Mouse (Mus musculus) neural tube, embryonic 15.5 days (tissue): ENCODE data around the gene Amh. TPM values are rescaled to one million over a fixed set of nuclear protein-coding genes. Genes with fewer than 3 reads are reported as not detected.

Experiments
- ATAC-seq: fragments of 200-750 bp; cut with Nextera tagmentation; 2 replicates; pipeline ENCODE4 v1.8.0; 2017; ENCODE audit warnings: mild to moderate bottlenecking, moderate TSS enrichment, moderate library complexity; ENCODE audit not compliant: low FRiP score
- H3K27ac ChIP-seq: fragments of 300-500 bp; sonication (generic); replicated peaks from 2 replicates; pipeline ENCODE4 v1.5.1; 2015; ENCODE audit warnings: mild to moderate bottlenecking, inconsistent platforms
- H3K27me3 ChIP-seq: fragments of 300-500 bp; sonication (generic); replicated peaks from 2 replicates; pipeline ENCODE4 v1.6.1; 2015; ENCODE audit warnings: inconsistent platforms
- H3K36me3 ChIP-seq: fragments of 300-500 bp; sonication (generic); 2 replicates; pipeline ENCODE4 v1.6.1; 2015; ENCODE audit warnings: inconsistent platforms
- H3K4me1 ChIP-seq: fragments of 300-500 bp; sonication (generic); 2 replicates; pipeline ENCODE4 v1.6.1; 2015; ENCODE audit warnings: inconsistent platforms
- H3K4me2 ChIP-seq: fragments of 300-500 bp; sonication (generic); 2 replicates; pipeline ENCODE4 v1.6.1; 2015; ENCODE audit warnings: inconsistent platforms, mild to moderate bottlenecking, moderate library complexity
- H3K4me3 ChIP-seq: fragments of 300-500 bp; sonication (generic); replicated peaks from 2 replicates; pipeline ENCODE4 v1.5.1; 2015; ENCODE audit warnings: mild to moderate bottlenecking, inconsistent platforms
- H3K9ac ChIP-seq: fragments of 300-500 bp; sonication (generic); replicated peaks from 2 replicates; pipeline ENCODE4 v1.6.1; 2015; ENCODE audit warnings: mild to moderate bottlenecking, inconsistent platforms
- H3K9me3 ChIP-seq: fragments of 300-500 bp; sonication (generic); replicated peaks from 2 replicates; pipeline ENCODE4 v1.6.1; 2016; ENCODE audit warnings: inconsistent platforms
- WGBS: fragments of 180-500 bp; shearing (Covaris S2); methylation state at CpG from one replicate; pipeline ENCODE4 v1.1.7; 2015; ENCODE audit warnings: mixed read lengths; 5-methylcytosine and 5-hydroxymethylcytosine counted together
- polyA plus RNA-seq: library from polyadenylated mRNA; unstranded; fragments of >200 nt; fragmentation: Nextera tagmentation; extraction: Ambion mirVana; gene quantifications from 2 replicates; pipeline ENCODE4 v1.2.1, GENCODE M21; 2015

The Amh gene
- polyA plus RNA-seq, 1 experiment from 2014 or later, result not detected

DNA sequence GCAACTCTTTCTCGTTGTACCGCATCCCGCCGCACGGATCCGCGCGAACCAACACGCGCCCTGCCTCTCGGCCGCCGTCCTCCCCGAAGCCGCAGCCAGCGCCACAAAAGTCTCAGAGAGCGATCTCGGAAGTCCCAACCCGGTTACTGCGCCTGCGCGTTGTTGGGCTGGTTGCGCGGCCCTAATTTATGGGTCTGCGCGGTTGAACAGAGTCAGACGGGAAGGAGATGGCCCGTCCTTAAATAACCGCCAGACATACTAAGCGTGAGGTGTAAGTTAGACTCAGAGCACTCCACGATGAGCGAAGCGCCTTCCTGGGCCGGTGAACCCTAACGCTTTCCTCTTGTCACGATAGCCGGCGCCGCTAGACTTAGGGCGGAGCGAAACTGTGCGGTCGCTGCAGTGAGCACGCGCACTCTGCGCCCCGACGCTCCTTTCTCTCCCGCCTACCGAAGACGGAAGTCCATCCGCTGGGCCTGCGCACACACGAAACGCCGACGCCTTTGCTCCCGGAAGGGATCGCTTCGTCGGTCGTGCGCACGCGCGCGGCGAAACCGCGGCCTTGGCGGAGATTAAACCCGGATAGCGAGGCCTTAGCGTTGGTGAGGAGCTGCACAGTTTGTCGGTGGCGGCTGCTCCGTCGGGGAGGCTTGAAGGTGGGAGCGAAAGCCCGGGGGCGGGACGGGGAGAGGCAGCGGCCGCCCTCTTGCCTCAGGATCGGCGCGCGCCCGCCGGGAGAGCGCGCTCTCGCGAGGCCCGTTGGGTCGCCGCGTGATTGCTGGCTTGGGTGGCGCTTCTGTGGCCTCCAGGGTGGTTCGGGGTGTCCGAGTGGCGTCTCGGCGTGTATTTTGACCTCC is 6.7 kb upstream of the Amh start, which contains the start of the genes Sf3a2 and Plekhj1:
Sf3a2 (plus strand) TSS at position 49 of the 857 bp plus-strand sequence.
Plekhj1 (minus strand) TSS at position 477 of the 857 bp plus-strand sequence.
- Histone ChIP-seq H3K4me3 (peak within 1 kb of the TSS; percentile 94), H3K36me3 (peaks cover 57% of the 10 kb centered on the region), H3K9ac (peak within 1 kb of the TSS; percentile 86), H3K4me1 (peaks cover 40% of the 10 kb centered on the region), H3K27me3 (no peaks in the 10 kb centered on the region), H3K9me3 (no peaks in the 10 kb centered on the region), H3K4me2 (peak within 1 kb of the TSS; percentile 94), H3K27ac (peak within 1 kb of the TSS; percentile 98)
- peak; percentile 93 for ATAC-seq
- WGBS, result under 1% methylated on average over 104 of the region's 104 CpGs

DNA sequence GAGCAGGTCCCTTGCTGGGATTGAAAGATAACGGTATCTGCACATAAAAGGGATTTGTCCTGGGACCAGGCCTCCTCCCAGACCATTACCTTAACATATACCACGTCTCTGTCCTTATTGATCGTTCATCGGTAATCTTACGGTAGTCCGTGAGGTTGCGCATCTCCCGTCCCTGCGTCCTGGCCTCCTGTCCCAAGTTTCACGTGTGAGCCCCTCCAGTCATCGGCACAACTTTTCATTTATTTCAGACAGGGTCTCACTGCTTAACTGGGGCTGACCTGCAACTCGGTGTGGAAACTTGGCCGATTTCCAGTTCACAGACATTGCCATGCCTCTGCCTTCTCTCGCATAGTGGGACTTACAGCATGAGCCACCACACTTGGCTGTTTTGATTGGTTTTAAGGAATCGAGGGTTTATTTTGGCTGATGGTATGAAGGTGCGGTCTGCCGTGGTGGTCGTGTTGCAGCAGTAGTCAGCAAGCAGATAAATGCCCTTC is 5.9 kb upstream of the Amh start:
- H3K27me3 ChIP-seq, result no peaks in the 10 kb centered on the region
- WGBS, result 2% methylated on average over 18 of the region's 18 CpGs
- H3K9ac ChIP-seq, result peak overlapping the region; percentile 86
- H3K4me1 ChIP-seq, result peaks cover 40% of the 10 kb centered on the region
- H3K27ac ChIP-seq, result peak overlapping the region; percentile 98
- peaks cover 57% of the 10 kb centered on the region for H3K36me3 ChIP-seq
- peak overlapping the region; percentile 94 for H3K4me2 ChIP-seq
- H3K9me3 ChIP-seq, result no peaks in the 10 kb centered on the region
- ATAC-seq, result no peak
- peak overlapping the region; percentile 94 for H3K4me3 ChIP-seq

DNA sequence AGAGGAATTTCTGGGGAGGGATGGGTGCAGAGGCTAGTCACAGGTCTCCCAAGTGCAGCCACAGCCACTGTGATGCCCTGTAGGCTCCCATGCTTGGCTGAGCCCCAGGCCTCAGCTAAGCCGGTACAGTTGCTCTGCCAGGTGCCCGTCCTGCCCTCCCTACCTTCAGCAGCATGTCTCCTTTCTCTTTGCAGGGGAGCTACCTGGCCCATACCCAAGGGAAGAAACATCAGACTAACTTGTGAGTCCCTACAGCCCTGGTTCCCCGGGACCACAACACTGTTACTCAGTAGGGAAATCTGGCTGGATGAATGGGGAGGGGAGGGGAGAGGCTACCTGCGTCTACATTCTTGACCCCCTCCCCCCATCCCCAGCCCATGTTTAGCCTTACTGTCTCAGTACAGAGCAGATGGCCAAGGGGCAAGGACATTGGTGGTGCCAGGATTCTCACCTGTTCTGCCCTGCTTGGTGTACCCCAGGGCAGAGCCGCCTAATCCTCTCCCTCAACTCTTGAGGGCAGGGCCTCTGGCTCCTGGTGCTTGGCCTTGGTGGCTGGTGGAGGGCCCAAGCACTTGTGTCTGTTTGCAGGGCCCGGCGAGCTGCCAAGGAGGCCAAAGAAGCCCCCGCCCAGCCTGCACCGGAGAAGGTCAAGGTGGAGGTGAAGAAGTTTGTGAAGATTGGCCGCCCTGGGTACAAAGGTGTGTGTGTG is 2.7 kb upstream of the Amh start:
- peaks cover 38% of the 10 kb centered on the region for H3K4me1 ChIP-seq
- no peaks in the 10 kb centered on the region for H3K27me3 ChIP-seq
- no peaks in the 10 kb centered on the region for H3K9me3 ChIP-seq
- H3K4me2 ChIP-seq, result no peak overlapping the region
- no peak overlapping the region for H3K9ac ChIP-seq
- ATAC-seq, result no peak
- H3K27ac ChIP-seq, result no peak overlapping the region
- H3K36me3 ChIP-seq, result peaks cover 44% of the 10 kb centered on the region
- 91% methylated on average over 10 of the region's 10 CpGs for WGBS
- no peak overlapping the region for H3K4me3 ChIP-seq

DNA sequence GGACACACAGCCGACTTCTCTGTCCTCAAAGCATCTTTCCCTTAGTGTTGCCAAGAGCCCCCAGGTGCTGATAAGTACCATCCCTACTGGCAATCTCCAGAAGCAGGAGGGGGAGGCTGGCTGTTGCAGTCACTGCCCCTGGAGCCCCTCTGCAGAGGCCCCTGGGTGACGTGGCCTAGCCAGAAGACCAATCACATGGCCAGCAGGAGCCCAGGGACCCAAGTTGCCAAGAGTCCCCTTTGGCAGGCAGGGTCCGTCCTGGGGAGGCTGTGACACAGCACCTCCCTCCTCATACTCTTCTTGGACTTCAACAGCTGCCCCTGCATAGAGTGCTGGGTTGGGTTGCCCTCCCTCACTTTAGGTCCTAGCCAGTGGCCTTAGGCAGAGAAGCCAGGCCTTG is 2.0 kb upstream of the Amh start:
- WGBS, result 91% methylated on average over 3 of the region's 3 CpGs
- H3K36me3 ChIP-seq, result peaks cover 44% of the 10 kb centered on the region

DNA sequence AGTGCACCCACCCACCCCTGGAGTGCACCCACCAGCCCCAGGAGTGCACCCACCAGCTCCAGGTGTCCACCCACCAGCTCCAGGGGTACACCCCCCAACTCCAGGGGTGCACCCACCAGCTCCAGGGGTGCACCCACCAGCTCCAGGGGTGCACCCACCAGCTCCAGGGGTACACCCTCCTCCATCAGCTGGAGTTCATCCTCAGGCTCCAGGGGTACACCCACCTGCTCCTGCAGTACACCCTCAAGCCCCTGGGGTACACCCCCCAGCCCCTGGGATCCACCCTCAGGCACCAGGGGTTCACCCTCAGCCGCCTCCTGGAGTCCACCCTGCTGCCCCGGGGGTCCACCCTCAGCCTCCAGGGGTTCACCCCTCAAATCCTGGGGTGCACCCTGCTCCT is 703 bp upstream of the Amh start:
- H3K9ac ChIP-seq, result no peak overlapping the region
- H3K27me3 ChIP-seq, result peaks cover 7% of the 10 kb centered on the region
- H3K36me3 ChIP-seq, result peaks cover 44% of the 10 kb centered on the region
- 92% methylated on average over 2 of the region's 2 CpGs for WGBS
- H3K27ac ChIP-seq, result no peak overlapping the region
- no peak overlapping the region for H3K4me2 ChIP-seq
- ATAC-seq, result no peak
- no peaks in the 10 kb centered on the region for H3K9me3 ChIP-seq
- H3K4me1 ChIP-seq, result peaks cover 53% of the 10 kb centered on the region
- H3K4me3 ChIP-seq, result no peak overlapping the region

More for the DNA sequence above, 2.0 kb upstream of the Amh start:
- no peak overlapping the region for H3K9ac ChIP-seq
- peaks cover 43% of the 10 kb centered on the region for H3K4me1 ChIP-seq
- H3K27me3 ChIP-seq, result no peaks in the 10 kb centered on the region
- H3K4me3 ChIP-seq, result no peak overlapping the region
- no peak overlapping the region for H3K4me2 ChIP-seq
- H3K9me3 ChIP-seq, result no peaks in the 10 kb centered on the region
- ATAC-seq, result no peak
- no peak overlapping the region for H3K27ac ChIP-seq

DNA sequence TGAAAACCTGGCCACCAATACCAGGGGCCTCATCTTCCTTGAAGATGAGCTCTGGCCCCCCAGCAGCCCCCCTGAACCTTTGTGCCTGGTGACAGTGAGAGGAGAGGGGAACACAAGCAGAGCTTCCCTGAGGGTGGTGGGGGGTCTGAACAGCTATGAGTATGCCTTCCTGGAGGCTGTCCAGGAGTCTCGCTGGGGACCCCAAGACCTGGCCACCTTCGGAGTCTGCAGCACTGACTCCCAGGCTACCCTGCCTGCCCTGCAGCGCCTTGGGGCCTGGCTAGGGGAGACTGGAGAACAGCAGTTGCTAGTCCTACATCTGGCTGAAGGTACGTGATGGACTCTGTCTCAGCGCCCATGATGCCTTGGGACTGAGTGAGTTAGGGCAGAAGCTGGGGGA is 279 bp downstream of the Amh start:
- H3K9me3 ChIP-seq, result no peaks in the 10 kb centered on the region
- H3K36me3 ChIP-seq, result peaks cover 44% of the 10 kb centered on the region
- 82% methylated on average over 5 of the region's 5 CpGs for WGBS
- H3K4me1 ChIP-seq, result peaks cover 44% of the 10 kb centered on the region
- no peak for ATAC-seq
- H3K4me2 ChIP-seq, result no peak overlapping the region
- no peak overlapping the region for H3K27ac ChIP-seq
- peaks cover 15% of the 10 kb centered on the region for H3K27me3 ChIP-seq
- no peak overlapping the region for H3K9ac ChIP-seq
- no peak overlapping the region for H3K4me3 ChIP-seq

DNA sequence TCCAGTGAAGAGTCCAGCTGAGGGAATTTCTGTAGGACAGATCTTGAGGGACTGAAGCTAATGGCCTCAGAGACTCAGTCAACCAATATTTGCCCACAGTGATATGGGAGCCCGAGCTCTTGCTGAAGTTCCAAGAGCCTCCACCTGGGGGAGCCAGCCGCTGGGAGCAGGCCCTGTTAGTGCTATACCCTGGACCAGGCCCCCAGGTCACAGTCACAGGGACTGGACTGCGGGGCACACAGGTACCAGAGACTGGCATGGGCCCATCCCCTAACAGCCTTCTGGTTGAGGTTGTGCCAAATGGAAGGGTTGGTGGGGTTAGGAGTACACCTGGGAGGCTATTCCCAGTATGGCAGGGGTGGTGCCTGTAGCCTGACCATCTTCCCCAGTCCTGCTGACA is 882 bp downstream of the Amh start:
- Histone ChIP-seq H3K9ac (peak overlapping the region; percentile 14; the same call in 1 of the 2 replicates), H3K4me2 (peak overlapping the region; percentile 98; the same call in 1 of the 2 replicates), H3K4me3 (no peak overlapping the region; the same call in 1 of the 2 replicates), H3K4me1 (peaks cover 39% of the 10 kb centered on the region), H3K9me3 (no peaks in the 10 kb centered on the region), H3K27ac (peak overlapping the region; percentile 93; the same call in 1 of the 2 replicates), H3K27me3 (peaks cover 19% of the 10 kb centered on the region), H3K36me3 (peaks cover 44% of the 10 kb centered on the region)
- WGBS, result 17% methylated on average over 3 of the region's 3 CpGs
- ATAC-seq, result peak; percentile 12; the same call in 1 of the 2 replicates

DNA sequence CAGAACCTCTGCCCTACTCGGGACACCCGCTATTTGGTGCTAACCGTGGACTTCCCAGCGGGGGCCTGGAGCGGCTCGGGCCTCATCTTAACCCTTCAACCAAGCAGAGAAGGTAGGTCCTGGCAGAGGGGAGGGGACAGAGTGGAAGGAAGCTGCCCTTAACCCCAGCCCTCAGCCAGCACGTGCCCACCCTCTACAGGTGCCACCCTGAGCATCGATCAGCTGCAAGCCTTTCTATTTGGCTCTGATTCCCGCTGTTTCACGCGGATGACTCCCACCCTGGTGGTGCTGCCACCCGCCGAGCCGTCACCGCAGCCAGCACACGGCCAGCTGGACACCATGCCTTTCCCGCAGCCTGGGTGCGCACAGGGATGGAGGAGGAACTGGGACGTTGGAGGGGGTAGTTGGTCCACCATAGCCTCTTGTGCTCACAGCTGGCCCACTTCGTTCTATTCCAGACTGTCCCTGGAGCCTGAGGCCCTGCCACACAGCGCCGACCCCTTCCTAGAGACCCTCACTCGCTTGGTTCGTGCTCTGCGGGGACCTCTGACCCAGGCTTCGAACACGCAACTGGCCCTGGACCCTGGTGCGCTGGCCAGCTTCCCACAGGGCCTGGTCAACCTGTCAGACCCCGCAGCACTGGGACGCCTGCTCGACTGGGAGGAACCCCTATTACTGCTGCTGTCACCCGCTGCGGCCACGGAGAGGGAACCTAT is 1.5 kb downstream of the Amh start:
- Histone ChIP-seq H3K9me3 (no peaks in the 10 kb centered on the region), H3K4me1 (peaks cover 37% of the 10 kb centered on the region), H3K27ac (peak overlapping the region; percentile 93), H3K4me2 (peak overlapping the region; percentile 98), H3K9ac (peak overlapping the region; percentile 78), H3K27me3 (peaks cover 19% of the 10 kb centered on the region), H3K36me3 (peaks cover 39% of the 10 kb centered on the region), H3K4me3 (peak overlapping the region; percentile 51)
- WGBS, result 34% methylated on average over 34 of the region's 34 CpGs
- peak; percentile 1; the same call in 1 of the 2 replicates for ATAC-seq

DNA sequence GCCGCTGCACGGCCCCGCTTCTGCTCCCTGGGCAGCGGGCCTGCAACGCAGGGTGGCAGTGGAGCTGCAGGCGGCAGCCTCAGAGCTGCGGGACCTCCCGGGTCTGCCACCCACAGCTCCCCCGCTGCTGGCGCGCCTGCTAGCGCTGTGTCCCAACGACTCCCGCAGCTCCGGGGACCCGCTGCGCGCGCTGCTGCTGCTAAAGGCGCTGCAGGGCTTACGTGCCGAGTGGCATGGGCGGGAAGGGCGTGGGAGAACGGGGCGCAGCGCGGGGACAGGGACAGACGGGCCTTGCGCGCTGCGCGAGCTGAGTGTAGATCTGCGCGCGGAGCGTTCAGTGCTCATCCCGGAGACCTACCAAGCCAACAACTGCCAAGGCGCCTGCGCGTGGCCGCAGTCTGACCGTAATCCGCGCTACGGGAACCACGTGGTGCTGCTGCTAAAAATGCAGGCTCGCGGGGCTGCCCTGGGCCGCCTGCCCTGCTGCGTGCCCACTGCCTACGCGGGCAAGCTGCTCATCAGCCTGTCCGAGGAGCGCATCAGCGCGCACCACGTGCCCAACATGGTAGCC is 2.1 kb downstream of the Amh start:
- Histone ChIP-seq H3K9me3 (no peaks in the 10 kb centered on the region), H3K4me2 (peak overlapping the region; percentile 98), H3K27ac (peak overlapping the region; percentile 93), H3K4me3 (peak overlapping the region; percentile 51), H3K27me3 (peaks cover 20% of the 10 kb centered on the region), H3K9ac (peak overlapping the region; percentile 78), H3K36me3 (peaks cover 32% of the 10 kb centered on the region), H3K4me1 (peaks cover 37% of the 10 kb centered on the region)
- peak; percentile 88 for ATAC-seq
- 2% methylated on average over 56 of the region's 58 CpGs for WGBS

DNA sequence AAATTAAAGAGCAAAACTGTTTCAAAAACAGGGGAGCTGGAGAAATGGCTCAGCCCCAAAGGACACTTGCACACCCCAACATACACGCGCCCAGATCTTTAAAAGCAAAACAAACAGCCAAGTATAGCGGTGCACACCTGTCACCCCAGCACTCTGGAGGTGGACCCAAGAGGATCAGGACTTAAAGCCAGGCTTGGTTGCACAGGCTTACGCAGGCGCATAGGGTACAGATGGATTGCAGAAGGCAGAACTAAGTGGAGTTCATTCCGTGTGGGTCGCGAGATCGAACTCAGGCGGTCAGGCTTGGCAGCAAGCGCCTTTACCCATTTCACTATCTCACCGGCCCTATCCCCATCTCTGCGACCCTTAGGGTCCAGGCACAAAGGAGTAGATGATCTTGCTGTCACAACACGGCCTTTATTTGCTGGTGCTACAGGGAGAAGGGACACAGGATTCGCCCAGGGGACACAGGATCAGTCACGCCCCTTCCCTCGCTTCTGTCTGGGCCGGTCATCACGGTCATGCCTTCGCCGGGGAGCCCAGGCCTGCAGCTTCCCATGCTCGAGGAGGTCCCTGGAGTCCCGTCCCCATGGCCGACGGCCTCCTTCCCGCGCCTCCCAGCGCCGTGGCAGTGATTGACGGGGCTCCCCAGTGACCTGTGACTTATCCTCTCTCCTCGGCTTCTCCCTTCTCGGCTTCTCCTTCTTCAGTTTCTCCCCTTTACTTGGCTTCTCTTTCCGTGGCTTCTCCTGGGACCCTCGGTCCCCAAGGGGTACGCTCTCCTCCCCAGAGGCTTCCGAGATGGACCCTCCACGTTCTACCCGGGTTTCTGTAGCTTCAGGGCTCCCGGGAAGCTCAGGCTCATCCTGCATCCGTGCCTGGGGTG is 3.3 kb downstream of the Amh start:
- no peaks in the 10 kb centered on the region for H3K9me3 ChIP-seq
- no peak for ATAC-seq
- H3K36me3 ChIP-seq, result peaks cover 20% of the 10 kb centered on the region
- peak overlapping the region; percentile 40 for H3K9ac ChIP-seq
- peaks cover 37% of the 10 kb centered on the region for H3K4me1 ChIP-seq
- peak overlapping the region; percentile 98 for H3K4me2 ChIP-seq
- H3K27ac ChIP-seq, result no peak overlapping the region
- H3K27me3 ChIP-seq, result peaks cover 27% of the 10 kb centered on the region
- WGBS, result 19% methylated on average over 39 of the region's 40 CpGs
- H3K4me3 ChIP-seq, result peak overlapping the region; percentile 51
